Mouse (Mus musculus) midbrain, embryonic 11.5 days (tissue): ENCODE results near the gene Klhl5. TPM values are rescaled to one million over a fixed set of nuclear protein-coding genes. Genes with fewer than 3 reads are reported as not detected.

ENCODE experiments used
- ATAC-seq: fragments of 200-750 bp; cut with Nextera tagmentation; 2 replicates; pipeline ENCODE4 v1.8.0; 2017; ENCODE audit warnings: moderate TSS enrichment, moderate library complexity; ENCODE audit not compliant: low FRiP score
- DNase-seq: peaks from one replicate; pipeline ENCODE4 v3.0.0; 2015; ENCODE audit warnings: low spot score; ENCODE audit errors: missing footprints
- H3K27ac ChIP-seq: fragments of 300-500 bp; sonication (generic); 2 replicates; pipeline ENCODE4 v1.5.1; 2014; ENCODE audit warnings: low read depth, low read length
- H3K27me3 ChIP-seq: fragments of 300-500 bp; sonication (generic); 2 replicates; pipeline ENCODE4 v1.6.1; 2014; ENCODE audit warnings: mild to moderate bottlenecking, low read length, moderate library complexity, mixed read lengths; ENCODE audit not compliant: control insufficient read depth, insufficient read depth
- H3K36me3 ChIP-seq: fragments of 300-500 bp; sonication (generic); 2 replicates; pipeline ENCODE4 v1.6.1; 2014; ENCODE audit warnings: mild to moderate bottlenecking, low read length, moderate library complexity, mixed read lengths; ENCODE audit not compliant: control insufficient read depth, insufficient read depth
- H3K4me1 ChIP-seq: fragments of 300-500 bp; sonication (generic); 2 replicates; pipeline ENCODE4 v1.6.1; 2014; ENCODE audit warnings: low read length; ENCODE audit not compliant: control insufficient read depth, insufficient read depth
- H3K4me2 ChIP-seq: fragments of 300-500 bp; sonication (generic); 2 replicates; pipeline ENCODE4 v1.6.1; 2014; ENCODE audit warnings: mild to moderate bottlenecking, moderate library complexity
- H3K4me3 ChIP-seq: fragments of 300-500 bp; sonication (generic); 2 replicates; pipeline ENCODE4 v1.5.1; 2014; ENCODE audit warnings: low read depth, low read length
- H3K9ac ChIP-seq: fragments of 300-500 bp; sonication (generic); 2 replicates; pipeline ENCODE4 v1.6.1; 2014; ENCODE audit warnings: low read length
- H3K9me3 ChIP-seq: fragments of 300-500 bp; sonication (generic); 2 replicates; pipeline ENCODE4 v1.6.1; 2016; ENCODE audit warnings: low read length; ENCODE audit not compliant: control insufficient read depth
- WGBS: fragments of 180-500 bp; shearing (Covaris S2); extraction: QIAGEN DNeasy Blood & Tissue Kit; methylation state at CpG from one replicate; pipeline ENCODE4 v1.1.7; 2014; 5-methylcytosine and 5-hydroxymethylcytosine counted together
- polyA plus RNA-seq: library from polyadenylated mRNA; unstranded; fragments of >200 nt; fragmentation: Nextera tagmentation; extraction: Ambion mirVana; gene quantifications from 2 replicates; pipeline ENCODE4 v1.2.1, GENCODE M21; 2014

The Klhl5 gene
- polyA plus RNA-seq, 1 experiment from 2014 or later: 20.6 TPM

GRCm38 (mm10) chr5:65091921-65092320 lies 15.4 kb upstream of the Klhl5 start, which contains the start of gene Tmem156:
TSS of gene Tmem156 (minus strand) at chr5:65092132.
- Histone ChIP-seq H3K4me3 (no peak within 1 kb of the TSS), H3K9ac (no peak within 1 kb of the TSS), H3K27ac (no peak within 1 kb of the TSS), H3K4me1 (no peaks in the 10 kb centered on the region), H3K9me3 (no peaks in the 10 kb centered on the region), H3K27me3 (no peaks in the 10 kb centered on the region), H3K36me3 (no peaks in the 10 kb centered on the region), H3K4me2 (no peak within 1 kb of the TSS)
- 92% methylated on average over 5 of the region's 5 CpGs for WGBS
- DNase-seq (no peak), ATAC-seq (no peak)

GRCm38 (mm10) chr5:65093769-65094168 lies 13.6 kb upstream of the Klhl5 start:
- ATAC-seq: no peak
- no peaks in the 10 kb centered on the region for H3K4me1 ChIP-seq
- H3K9me3 ChIP-seq: no peaks in the 10 kb centered on the region
- H3K4me2 ChIP-seq: no peak overlapping the region
- H3K4me3 ChIP-seq: no peak overlapping the region
- H3K36me3 ChIP-seq: no peaks in the 10 kb centered on the region
- DNase-seq: no peak
- H3K9ac ChIP-seq: no peak overlapping the region
- H3K27me3 ChIP-seq: no peaks in the 10 kb centered on the region
- H3K27ac ChIP-seq: no peak overlapping the region

- Histone ChIP-seq H3K4me3 (no peak overlapping the region), H3K27ac (no peak overlapping the region), H3K36me3 (no peaks in the 10 kb centered on the region), H3K4me2 (no peak overlapping the region), H3K4me1 (no peaks in the 10 kb centered on the region), H3K9me3 (no peaks in the 10 kb centered on the region), H3K9ac (no peak overlapping the region), H3K27me3 (no peaks in the 10 kb centered on the region)
- ATAC-seq (no peak), DNase-seq (no peak)
- WGBS: 87% methylated on average over 7 of the region's 7 CpGs
Measured at GRCm38 (mm10) chr5:65094902-65095545, 12.3 kb upstream of the Klhl5 start.

GRCm38 (mm10) chr5:65096082-65096481 lies 11.3 kb upstream of the Klhl5 start:
- no peak overlapping the region for H3K4me2 ChIP-seq
- no peak overlapping the region for H3K9ac ChIP-seq
- H3K9me3 ChIP-seq: no peaks in the 10 kb centered on the region
- ATAC-seq: no peak
- no peaks in the 10 kb centered on the region for H3K4me1 ChIP-seq
- DNase-seq: no peak
- no peak overlapping the region for H3K4me3 ChIP-seq
- no peak overlapping the region for H3K27ac ChIP-seq
- no peaks in the 10 kb centered on the region for H3K36me3 ChIP-seq
- WGBS: 88% methylated on average over 3 of the region's 3 CpGs
- H3K27me3 ChIP-seq: no peaks in the 10 kb centered on the region

- 75% methylated on average over 3 of the region's 3 CpGs for WGBS
- H3K27me3 ChIP-seq: no peaks in the 10 kb centered on the region
Measured at GRCm38 (mm10) chr5:65096805-65097204, 10.5 kb upstream of the Klhl5 start.

GRCm38 (mm10) chr5:65097457-65097856 lies 9.9 kb upstream of the Klhl5 start:
- Histone ChIP-seq H3K4me1 (no peaks in the 10 kb centered on the region), H3K36me3 (no peaks in the 10 kb centered on the region), H3K4me3 (no peak overlapping the region), H3K27me3 (no peaks in the 10 kb centered on the region), H3K4me2 (no peak overlapping the region), H3K9me3 (no peaks in the 10 kb centered on the region), H3K9ac (no peak overlapping the region), H3K27ac (no peak overlapping the region)
- DNase-seq (no peak), ATAC-seq (no peak)
- WGBS: 95% methylated on average over 5 of the region's 5 CpGs

More at GRCm38 (mm10) chr5:65096805-65097204, 10.5 kb upstream of the Klhl5 start:
- H3K36me3 ChIP-seq: no peaks in the 10 kb centered on the region
- no peak overlapping the region for H3K27ac ChIP-seq
- DNase-seq (no peak), ATAC-seq (no peak)
- no peak overlapping the region for H3K4me3 ChIP-seq
- H3K4me1 ChIP-seq: no peaks in the 10 kb centered on the region
- no peak overlapping the region for H3K9ac ChIP-seq
- no peak overlapping the region for H3K4me2 ChIP-seq
- no peaks in the 10 kb centered on the region for H3K9me3 ChIP-seq

DNA sequence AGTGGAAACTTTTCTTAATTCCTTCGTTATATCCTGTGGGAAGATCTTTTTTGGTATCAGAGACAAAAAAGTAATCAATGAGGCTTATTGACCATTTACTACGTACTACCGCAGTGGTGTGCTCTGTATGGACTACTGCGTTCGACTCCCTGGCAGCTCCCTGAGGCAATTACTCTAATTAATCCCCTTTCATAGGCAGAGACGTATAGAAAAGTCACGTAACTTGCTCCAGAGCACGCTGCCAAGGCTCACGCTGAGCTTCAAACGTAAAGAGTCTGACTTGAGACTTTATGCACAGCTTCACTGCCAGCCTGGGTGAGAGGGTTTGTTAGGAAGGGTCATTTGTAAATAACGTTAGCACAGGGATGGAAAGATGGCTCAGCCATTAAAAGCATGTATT lies 7.3 kb upstream of the Klhl5 start:
- Histone ChIP-seq H3K9ac (no peak overlapping the region), H3K36me3 (no peaks in the 10 kb centered on the region), H3K27ac (no peak overlapping the region), H3K4me2 (no peak overlapping the region), H3K4me3 (no peak overlapping the region), H3K27me3 (no peaks in the 10 kb centered on the region), H3K4me1 (no peaks in the 10 kb centered on the region), H3K9me3 (no peaks in the 10 kb centered on the region)
- no peak for DNase-seq
- WGBS: 73% methylated on average over 11 of the region's 11 CpGs
- ATAC-seq: no peak

- Histone ChIP-seq H3K9me3 (no peaks in the 10 kb centered on the region), H3K9ac (no peak overlapping the region), H3K27ac (no peak overlapping the region), H3K4me3 (no peak overlapping the region), H3K4me1 (no peaks in the 10 kb centered on the region), H3K27me3 (no peaks in the 10 kb centered on the region), H3K4me2 (no peak overlapping the region), H3K36me3 (no peaks in the 10 kb centered on the region)
- no peak for ATAC-seq
- no peak for DNase-seq
- 80% methylated on average over 5 of the region's 5 CpGs for WGBS
Measured at GRCm38 (mm10) chr5:65101209-65101608, 6.1 kb upstream of the Klhl5 start.

GRCm38 (mm10) chr5:65101621-65102020 lies 5.7 kb upstream of the Klhl5 start:
- no peak for DNase-seq
- Histone ChIP-seq H3K27ac (no peak overlapping the region), H3K4me3 (no peak overlapping the region), H3K9ac (no peak overlapping the region), H3K27me3 (no peaks in the 10 kb centered on the region), H3K4me1 (no peaks in the 10 kb centered on the region), H3K9me3 (no peaks in the 10 kb centered on the region), H3K36me3 (no peaks in the 10 kb centered on the region), H3K4me2 (no peak overlapping the region)
- 89% methylated on average over 6 of the region's 6 CpGs for WGBS
- ATAC-seq: no peak
